Mouse (Mus musculus) CH12.LX (cell line): Measurements from ENCODE around the gene Marveld1.

Source experiments
- EP300 ChIP-seq: IDR thresholded peaks from 2 replicates; pipeline ENCODE4 v1.6.1; 2011; ENCODE audit warnings: low read length, improper control_type of control experiment
- NRF1 ChIP-seq: IDR thresholded peaks from 2 replicates; pipeline ENCODE4 v1.6.1; 2014; ENCODE audit warnings: low read depth, mild to moderate bottlenecking, inconsistent platforms, low read length, improper control_type of control experiment, moderate library complexity
- PAX5 ChIP-seq: IDR thresholded peaks from 2 replicates; pipeline ENCODE4 v1.6.1; 2012; ENCODE audit warnings: low read length, inconsistent platforms, mixed read lengths
- TCF12 ChIP-seq: IDR thresholded peaks from 2 replicates; pipeline ENCODE4 v1.6.1; 2014; ENCODE audit warnings: low read depth, mild to moderate bottlenecking, inconsistent platforms, low read length, improper control_type of control experiment
- USF2 ChIP-seq: conservative IDR thresholded peaks from 2 replicates; pipeline ENCODE4 v1.6.1; 2011; ENCODE audit warnings: low read depth, low read length, improper control_type of control experiment

DNA sequence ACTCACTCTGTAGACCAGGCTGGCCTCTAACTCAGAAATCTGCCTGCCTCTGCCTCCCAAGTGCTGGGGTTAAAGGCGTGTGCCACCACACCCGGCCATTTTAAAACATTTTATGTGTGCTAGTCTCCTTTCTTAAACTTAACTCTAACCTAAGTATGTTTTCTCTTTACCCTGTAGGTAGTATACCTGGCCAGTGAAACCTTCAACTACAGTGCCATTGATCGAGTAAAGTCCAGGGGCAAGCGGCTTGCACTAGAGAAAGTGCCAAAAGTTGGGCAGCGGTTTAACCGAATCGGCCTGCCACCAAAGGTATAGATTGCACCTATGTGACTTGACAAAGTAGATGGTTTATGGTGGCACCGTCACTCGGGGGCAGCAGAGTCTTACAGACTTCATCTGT, 42.5 kb upstream of the Marveld1 start:
- TF ChIP-seq USF2 (no peak), EP300 (no peak), PAX5 (no peak), NRF1 (no peak), TCF12 (no peak)
